Mouse (Mus musculus): Measurements from ENCODE around the gene Gm20425.

The Gm20425 gene

DNA sequence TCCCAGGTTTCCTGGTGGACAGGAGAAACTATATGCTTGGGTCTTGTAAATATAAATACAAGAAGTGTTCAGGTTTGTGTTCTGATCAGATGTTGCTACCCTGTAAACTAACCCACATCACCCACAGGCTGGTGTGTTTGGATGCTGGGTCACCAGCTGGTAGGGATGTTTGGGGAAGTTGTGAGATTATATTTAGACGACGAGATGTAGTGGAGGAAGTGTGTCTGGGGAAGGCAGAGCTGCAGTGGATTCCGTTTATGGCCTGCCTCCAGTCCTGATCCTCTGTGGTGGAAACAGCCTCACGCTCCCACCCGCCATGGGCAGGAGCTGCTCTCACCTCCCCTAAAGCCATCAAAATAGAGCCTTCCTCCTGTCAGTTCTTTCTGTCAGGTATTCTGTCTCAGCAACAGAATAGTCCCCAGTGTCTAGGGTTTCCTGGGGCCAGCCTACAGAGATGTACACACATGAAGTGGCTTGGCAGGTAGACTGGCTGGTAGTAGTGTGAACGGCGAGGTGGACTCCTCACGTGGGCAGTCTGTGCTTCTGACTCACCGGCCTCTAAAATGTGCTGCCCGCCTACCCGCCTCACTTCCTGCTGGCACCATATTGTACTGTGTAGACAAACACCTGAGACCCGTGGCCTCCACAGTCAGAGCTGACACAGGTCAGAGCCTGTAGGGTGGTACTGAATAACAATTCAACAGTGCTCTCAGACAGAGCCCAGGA is 80.9 kb downstream of the Gm20425 start:
- no peak for DNase-seq

DNA sequence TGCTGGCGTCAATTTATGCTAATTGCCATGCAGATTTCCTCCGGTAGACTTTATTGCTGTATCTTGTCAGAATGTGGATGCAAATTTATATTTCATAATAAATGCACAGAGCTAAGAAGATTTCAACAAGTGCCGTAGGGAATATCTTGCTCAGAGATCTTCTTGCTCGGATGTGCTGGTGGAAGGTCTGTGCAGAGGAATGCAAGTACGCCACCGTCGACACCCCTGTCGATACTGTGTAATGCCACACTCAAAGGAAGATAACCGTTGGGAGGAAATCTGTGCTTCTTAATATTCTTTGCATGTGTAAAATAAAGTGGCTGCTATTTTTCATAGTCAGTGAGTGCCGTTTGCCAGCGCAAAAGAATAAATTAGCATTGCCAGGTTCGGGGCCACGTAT is 83.0 kb downstream of the Gm20425 start:
- no peak for DNase-seq

DNA sequence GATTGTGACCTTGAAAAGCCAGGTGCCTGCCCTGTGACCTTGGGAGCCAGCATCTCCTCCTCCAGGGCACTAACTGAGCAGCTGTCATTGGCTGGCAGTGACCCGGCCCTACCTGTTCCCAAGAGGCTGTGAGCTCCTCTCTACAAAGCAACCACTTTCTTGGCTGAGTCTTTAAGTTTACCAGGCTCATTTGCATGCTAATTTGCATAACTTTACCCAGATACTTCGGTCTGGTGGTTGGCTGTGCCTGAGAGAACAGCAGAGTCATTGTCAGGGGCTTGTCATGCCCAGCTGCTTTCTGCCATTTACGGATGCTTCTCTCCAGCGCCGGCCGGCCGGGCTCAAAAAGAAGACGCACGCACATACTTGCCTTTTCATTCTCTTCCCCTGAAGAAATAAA is 83.4 kb downstream of the Gm20425 start:
- DNase-seq, result no peak

DNA sequence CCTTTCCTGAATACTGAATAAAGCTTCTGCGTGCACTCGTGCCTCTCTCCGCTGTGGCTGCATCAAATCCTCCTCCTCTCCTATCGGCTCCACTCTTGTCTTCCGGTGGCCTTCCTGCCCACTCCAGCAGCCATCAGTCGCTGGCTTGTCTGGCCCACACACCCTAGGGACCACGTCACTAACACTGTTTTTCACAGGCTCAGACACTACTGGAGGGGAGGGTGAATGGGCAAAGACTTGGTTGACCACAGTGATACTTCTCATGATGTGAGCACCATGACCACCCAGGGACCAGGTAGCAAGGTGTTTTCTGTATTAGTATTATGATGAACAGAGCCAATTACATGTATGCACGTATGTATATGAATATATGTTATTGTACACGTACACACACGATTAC is 83.8 kb downstream of the Gm20425 start:
- DNase-seq, result no peak

DNA sequence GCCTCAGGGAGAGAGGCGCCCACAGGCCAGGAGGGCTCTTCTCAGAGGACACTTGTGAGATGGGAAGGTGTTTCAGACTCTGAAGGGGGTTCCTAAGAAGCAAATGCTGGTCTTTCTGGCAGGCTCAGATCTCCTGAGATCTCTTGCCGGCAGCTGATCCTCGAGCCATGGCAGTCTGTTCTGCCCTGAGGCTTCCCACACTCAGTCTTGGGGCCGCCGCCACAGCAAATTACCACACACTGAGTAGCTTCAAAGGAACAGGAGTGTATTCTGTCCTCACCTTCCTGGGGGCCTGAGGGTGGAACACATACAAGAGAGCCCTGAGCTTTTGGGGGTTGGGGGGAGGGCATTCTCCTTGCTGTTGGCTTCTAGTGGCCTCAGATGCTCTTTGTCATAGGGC is 84.8 kb downstream of the Gm20425 start:
- DNase-seq, result no peak

DNA sequence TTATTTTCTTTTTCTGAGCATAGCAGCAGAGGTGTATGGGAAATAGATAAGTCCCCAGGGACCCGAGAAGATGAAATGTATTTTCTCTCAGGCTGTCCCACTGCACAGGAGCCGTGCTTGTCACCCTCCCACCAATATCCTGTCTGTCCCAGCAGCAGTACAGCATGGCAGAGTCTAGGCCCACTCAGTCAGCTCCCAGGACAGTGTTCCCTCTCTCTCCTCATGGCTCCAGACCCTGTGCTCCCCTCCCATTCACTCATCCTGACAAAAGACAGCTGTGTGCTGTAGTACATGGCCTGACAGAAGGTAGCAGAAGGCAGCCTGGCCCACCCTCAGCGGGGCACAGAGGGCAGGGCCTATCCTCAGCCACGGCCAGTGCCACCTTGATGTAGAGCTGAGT is 86.2 kb downstream of the Gm20425 start:
- no peak for DNase-seq

DNA sequence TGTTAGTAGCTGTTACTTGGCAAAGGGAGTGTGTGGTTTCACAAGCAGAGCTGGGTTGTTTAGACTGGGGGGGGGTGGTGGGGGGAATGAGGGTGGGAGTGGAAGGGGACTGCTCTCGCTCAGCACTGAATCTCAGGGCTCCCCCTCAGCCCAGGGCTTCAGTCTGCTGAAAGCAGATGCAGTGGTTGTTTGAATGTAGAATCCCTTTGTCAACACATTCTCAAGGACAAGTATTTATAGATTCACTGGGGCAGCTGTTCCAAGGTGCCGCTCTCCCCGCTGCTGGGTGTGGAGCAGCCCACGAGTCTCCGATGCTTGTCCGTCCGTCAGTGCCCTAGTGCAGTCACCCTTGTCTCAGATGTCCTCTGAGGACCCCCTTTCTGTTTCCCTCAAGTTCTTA is 88.8 kb downstream of the Gm20425 start:
- DNase-seq, result no peak

DNA sequence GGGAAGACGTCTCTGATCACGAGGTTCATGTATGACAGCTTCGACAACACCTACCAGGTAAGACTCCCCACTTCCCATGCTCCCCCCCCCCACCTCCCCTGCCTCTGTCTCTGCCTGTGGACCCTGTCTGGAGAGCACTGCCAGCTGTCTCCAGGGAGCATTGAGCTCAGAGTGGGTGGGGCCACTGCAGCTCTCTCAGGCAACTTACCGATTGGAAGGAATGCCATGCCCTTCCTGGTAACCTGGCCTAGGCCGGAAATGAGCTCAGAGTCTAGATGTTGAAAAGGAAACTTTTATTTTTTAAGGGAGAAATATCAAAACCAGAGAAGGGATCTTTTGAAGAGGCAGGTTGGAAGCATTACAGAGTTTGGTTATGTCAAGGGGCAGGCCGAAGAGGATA is 89.7 kb downstream of the Gm20425 start:
- no peak for DNase-seq

Measured in cerebellum, adult 18-20 months (tissue).